Mouse (Mus musculus): ENCODE measurements around the gene Cypt12. TPM values are rescaled to one million over a fixed set of nuclear protein-coding genes. Genes with fewer than 3 reads are reported as not detected.

Gene Cypt12
- not detected in 2 replicates for polyA plus RNA-seq (2015; fragmentation: Nextera tagmentation; extraction: Ambion mirVana)

GRCm38 (mm10) chr3:17948299-17948698 is at the start of gene Cypt12:
TSS of gene Cypt12 (plus strand) at chr3:17948410.
- ATAC-seq (ENCODE audit: low read depth) = no peak

DNA sequence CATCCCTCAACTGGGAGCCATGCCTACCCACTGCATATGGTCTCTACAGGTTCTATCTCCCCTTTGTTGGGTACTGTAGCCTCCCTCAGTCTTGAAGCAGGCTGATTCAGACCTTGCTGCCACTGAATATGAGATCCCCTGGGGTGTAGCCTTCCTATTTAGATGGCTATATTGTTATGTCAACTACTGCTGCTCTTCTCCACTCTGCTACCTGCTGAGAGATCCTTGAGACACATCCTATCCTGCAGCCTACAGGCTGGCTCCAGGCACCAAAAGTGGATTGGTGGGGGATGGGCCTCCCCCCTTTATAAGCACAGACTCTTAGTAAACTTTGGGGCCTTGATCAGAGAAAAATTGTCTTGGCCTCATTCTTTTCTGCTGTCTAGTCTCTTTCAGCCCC is 34.4 kb upstream of the Cypt12 start:
- no peak overlapping the region for H3K4me3 ChIP-seq (ENCODE audit: low read length)
- H3K4me1 ChIP-seq (replicated peaks; ENCODE audit: control insufficient read depth, insufficient read depth, low read length) = no peaks in the 10 kb centered on the region
- no peaks in the 10 kb centered on the region; the same call in 1 of the 2 replicates for H3K9me3 ChIP-seq (ENCODE audit: control insufficient read depth, low read length)
- ATAC-seq (ENCODE audit: low read depth) = no peak
- no peak overlapping the region for H3K4me2 ChIP-seq (ENCODE audit: low read depth, low read length)
- no peak overlapping the region for H3K9ac ChIP-seq (ENCODE audit: low read length)
- H3K27ac ChIP-seq (ENCODE audit: low read length) = no peak overlapping the region
- no peaks in the 10 kb centered on the region for H3K27me3 ChIP-seq (ENCODE audit: control insufficient read depth, insufficient read depth, low read depth, low read length)
- H3K36me3 ChIP-seq (ENCODE audit: control insufficient read depth, insufficient read depth, low read length) = no peaks in the 10 kb centered on the region

More at GRCm38 (mm10) chr3:17948299-17948698, at the start of gene Cypt12:
- H3K27me3 ChIP-seq (ENCODE audit: control insufficient read depth, insufficient read depth, low read depth, low read length) = no peaks in the 10 kb centered on the region
- H3K36me3 ChIP-seq (ENCODE audit: control insufficient read depth, insufficient read depth, low read length) = no peaks in the 10 kb centered on the region
- H3K27ac ChIP-seq (ENCODE audit: low read length) = no peak within 1 kb of the TSS
- WGBS = 89% methylated on average over 13 of the region's 13 CpGs
- H3K4me1 ChIP-seq (replicated peaks; ENCODE audit: control insufficient read depth, insufficient read depth, low read length) = no peaks in the 10 kb centered on the region
- H3K9ac ChIP-seq (ENCODE audit: low read length) = no peak within 1 kb of the TSS
- no peak within 1 kb of the TSS for H3K4me2 ChIP-seq (ENCODE audit: low read depth, low read length)
- H3K9me3 ChIP-seq (ENCODE audit: control insufficient read depth, low read length) = no peaks in the 10 kb centered on the region
- no peak within 1 kb of the TSS for H3K4me3 ChIP-seq (ENCODE audit: low read length)

GRCm38 (mm10) chr3:17940206-17940605 is 8.0 kb upstream of the Cypt12 start:
- no peak overlapping the region for H3K4me3 ChIP-seq (ENCODE audit: low read length)
- no peak overlapping the region for H3K4me2 ChIP-seq (ENCODE audit: low read depth, low read length)
- ATAC-seq (ENCODE audit: low read depth) = no peak
- H3K4me1 ChIP-seq (replicated peaks; ENCODE audit: control insufficient read depth, insufficient read depth, low read length) = no peaks in the 10 kb centered on the region
- no peak overlapping the region for H3K9ac ChIP-seq (ENCODE audit: low read length)
- H3K36me3 ChIP-seq (ENCODE audit: control insufficient read depth, insufficient read depth, low read length) = no peaks in the 10 kb centered on the region
- H3K27ac ChIP-seq (ENCODE audit: low read length) = no peak overlapping the region
- H3K27me3 ChIP-seq (ENCODE audit: control insufficient read depth, insufficient read depth, low read depth, low read length) = no peaks in the 10 kb centered on the region
- no peaks in the 10 kb centered on the region for H3K9me3 ChIP-seq (ENCODE audit: control insufficient read depth, low read length)
- 77% methylated on average over 2 of the region's 2 CpGs for WGBS
